Comparison of ENCODE assay signal across 16 mouse cellular contexts in genomic region chr10:122753924-122754307, GRCm38 (mm10).
DNase-seq lines count a peak whose midpoint lies in the region; ATAC-seq and TF ChIP-seq lines count a peak whose summit lies in the region.
"Had no signal": no experiment of that assay in that cellular context is flagged by ENCODE, and none has a peak within 500 bp of the region (broad histone marks: within the 10 kb centered on the region; RNA-seq: fewer than 3 reads in every experiment).

No protein-coding gene starts in this region.

- no peaks in the 10 kb centered on the region for H3K79me2 ChIP-seq in heart, adult 2 months (replicated peaks; ENCODE audit: control insufficient read depth, insufficient read depth, low read length)

- H3K9me3 ChIP-seq in heart, embryonic 12.5 days (replicated peaks), result peaks cover 6% of the 10 kb centered on the region; the same call in 1 of the 2 replicates
- H3K9me3 ChIP-seq in kidney, embryonic 15.5 days (replicated peaks), result no peaks in the 10 kb centered on the region
- 0 out of 2 replicates have a peak, but pooled peaks cover 5% of the 10 kb centered on the region for H3K9me3 ChIP-seq in neural tube, embryonic 13.5 days
- H3K9me3 ChIP-seq: neural tube, embryonic 12.5 days had no signal

- H3K9ac ChIP-seq in heart, adult 2 months (ENCODE audit: low read depth, low read length), result peak overlapping the region; percentile 6; the same call in 1 of the 2 replicates
- H3K9ac ChIP-seq in heart, embryonic 12.5 days, result no peak overlapping the region
- H3K9ac ChIP-seq in kidney, embryonic 15.5 days, result no peak overlapping the region
- no peak overlapping the region for H3K9ac ChIP-seq in neural tube, embryonic 13.5 days
- H3K9ac ChIP-seq: limb, embryonic 13.5 days; neural tube, embryonic 12.5 days had no signal

- intact Hi-C loops in heart, adult 2 months (cut with DNase I), result loop anchor here (5.0 kb wide), 1 partner anchor 38 kb away; no protein-coding TSS in a partner anchor

- no peak overlapping the region for H3K4me2 ChIP-seq in heart, embryonic 12.5 days
- H3K4me2 ChIP-seq in kidney, embryonic 15.5 days, result 0 out of 2 replicates have a peak overlapping the region, but pooled peaks have one; percentile 1
- 0 out of 2 replicates have a peak overlapping the region, but pooled peaks have one; percentile 9 for H3K4me2 ChIP-seq in neural tube, embryonic 13.5 days
- H3K4me2 ChIP-seq: limb, embryonic 13.5 days had no signal

- TF ChIP-seq POLR2A in heart, adult 2 months (IDR thresholded peaks at IDR 0.05; ENCODE audit: insufficient read depth, low read depth, low read length), result no peak
- no peak for TF ChIP-seq POLR2A in cerebellum, adult 2 months (IDR thresholded peaks at IDR 0.05; ENCODE audit: borderline replicate concordance, insufficient read depth, low read length)

- WGBS in heart, adult 2 months, result 34% methylated on average over 2 of the region's 2 CpGs
- WGBS in heart, embryonic 12.5 days, result 64% methylated on average over 2 of the region's 2 CpGs
- 49% methylated on average over 2 of the region's 2 CpGs for WGBS in kidney, embryonic 15.5 days
- WGBS in neural tube, embryonic 13.5 days, result 53% methylated on average over 2 of the region's 2 CpGs
- WGBS in cerebellum, adult 2 months, result 89% methylated on average over 2 of the region's 2 CpGs

- TF ChIP-seq EP300 in heart, adult 2 months (IDR thresholded peaks at IDR 0.05; ENCODE audit: insufficient read depth, low read depth, low read length), result no peak

- no peak for TF ChIP-seq CTCF in heart, adult 2 months (IDR thresholded peaks at IDR 0.05)
- no peak for TF ChIP-seq CTCF in cerebellum, adult 2 months (IDR thresholded peaks at IDR 0.05; ENCODE audit: borderline replicate concordance, insufficient read depth, low read depth, low read length)

- H3K4me1 ChIP-seq in heart, adult 2 months (ENCODE audit: control insufficient read depth, insufficient read depth, low read length), result peaks cover 5% of the 10 kb centered on the region
- peaks cover 19% of the 10 kb centered on the region for H3K4me1 ChIP-seq in heart, embryonic 12.5 days (replicated peaks)
- peaks cover 49% of the 10 kb centered on the region for H3K4me1 ChIP-seq in kidney, embryonic 15.5 days
- H3K4me1 ChIP-seq in neural tube, embryonic 13.5 days (replicated peaks), result peaks cover 18% of the 10 kb centered on the region
- H3K4me1 ChIP-seq in cerebellum, adult 2 months (ENCODE audit: control insufficient read depth, insufficient read depth, low read length), result peaks cover 16% of the 10 kb centered on the region

- no peak overlapping the region for H3K4me3 ChIP-seq in heart, adult 2 months
- H3K4me3 ChIP-seq in heart, embryonic 12.5 days, result no peak overlapping the region
- no peak overlapping the region for H3K4me3 ChIP-seq in kidney, embryonic 15.5 days (replicated peaks)
- no peak overlapping the region for H3K4me3 ChIP-seq in neural tube, embryonic 13.5 days
- H3K4me3 ChIP-seq in cerebellum, adult 2 months (replicated peaks; ENCODE audit: insufficient read depth, low read depth, low read length), result no peak overlapping the region
- H3K4me3 ChIP-seq: limb, embryonic 13.5 days; megakaryocyte, embryonic 14.5 days; neural tube, embryonic 12.5 days had no signal

- H3K36me3 ChIP-seq in heart, adult 2 months (ENCODE audit: control insufficient read depth, insufficient read depth, low read length), result no peaks in the 10 kb centered on the region
- H3K36me3 ChIP-seq in heart, embryonic 12.5 days, result no peaks in the 10 kb centered on the region
- no peaks in the 10 kb centered on the region for H3K36me3 ChIP-seq in kidney, embryonic 15.5 days
- H3K36me3 ChIP-seq in neural tube, embryonic 13.5 days, result no peaks in the 10 kb centered on the region
- H3K36me3 ChIP-seq: limb, embryonic 13.5 days; neural tube, embryonic 12.5 days had no signal

- H3K27me3 ChIP-seq in heart, adult 2 months (ENCODE audit: control insufficient read depth, insufficient read depth, low read length), result no peaks in the 10 kb centered on the region
- H3K27me3 ChIP-seq in heart, embryonic 12.5 days (replicated peaks), result no peaks in the 10 kb centered on the region
- no peaks in the 10 kb centered on the region for H3K27me3 ChIP-seq in kidney, embryonic 15.5 days
- no peaks in the 10 kb centered on the region for H3K27me3 ChIP-seq in neural tube, embryonic 13.5 days
- H3K27me3 ChIP-seq in cerebellum, adult 2 months (ENCODE audit: control insufficient read depth, insufficient read depth, low read length), result no peaks in the 10 kb centered on the region
- H3K27me3 ChIP-seq: limb, embryonic 13.5 days; megakaryocyte, embryonic 14.5 days; neural tube, embryonic 12.5 days had no signal

- no peak for DNase-seq in heart, adult 2 months
- no peak for DNase-seq in kidney, postnatal 36 days
- no peak for DNase-seq in neural tube, embryonic 10.5 days (ENCODE audit: extremely low spot score, low spot score)
- DNase-seq in cerebellum, adult 8-10 months, result no peak
- DNase-seq in cerebellum, adult 2 months, result no peak
- DNase-seq: adrenal gland, postnatal 14 days; cerebellum, adult 18-20 months; layer of hippocampus, adult 9-11 months; thymus, postnatal 36 days had no signal

- peak overlapping the region; percentile 59 for H3K27ac ChIP-seq in heart, adult 2 months
- H3K27ac ChIP-seq in heart, embryonic 12.5 days (ENCODE audit: poor library complexity, severe bottlenecking), result no peak overlapping the region
- H3K27ac ChIP-seq in kidney, embryonic 15.5 days, result no peak overlapping the region
- H3K27ac ChIP-seq in neural tube, embryonic 13.5 days (replicated peaks), result no peak overlapping the region
- H3K27ac ChIP-seq in cerebellum, adult 2 months (ENCODE audit: insufficient read depth, low read length), result no peak overlapping the region
- H3K27ac ChIP-seq: limb, embryonic 13.5 days; neural tube, embryonic 12.5 days had no signal

- ATAC-seq in heart, embryonic 12.5 days (ENCODE audit: insufficient number of reproducible peaks, low FRiP score), result no peak
- no peak; the same call in 1 of the 2 replicates for ATAC-seq in kidney, embryonic 15.5 days (replicated peaks; ENCODE audit: low FRiP score)
- ATAC-seq in neural tube, embryonic 13.5 days (ENCODE audit: low read depth), result no peak
- ATAC-seq: forebrain, embryonic 16.5 days had no signal
